Mouse (Mus musculus) limb, embryonic 11.5 days (tissue): ENCODE data around the gene Acss2. TPM values are rescaled to one million over a fixed set of nuclear protein-coding genes. Genes with fewer than 3 reads are reported as not detected.

ENCODE experiments used
- ATAC-seq: fragments of 200-750 bp; cut with Nextera tagmentation; 2 replicates; pipeline ENCODE4 v1.8.0; 2017; ENCODE audit warnings: low read depth; ENCODE audit not compliant: insufficient number of reproducible peaks, low FRiP score, low TSS enrichment
- DNase-seq: peaks from one replicate; pipeline ENCODE4 v3.0.0-alpha.2; 2015; ENCODE audit warnings: low spot score
- H3K27ac ChIP-seq: fragments of 300-500 bp; sonication (generic); replicated peaks from 2 replicates; pipeline ENCODE4 v1.5.1; 2014; ENCODE audit warnings: low read depth, mild to moderate bottlenecking, low read length
- H3K27me3 ChIP-seq: fragments of 300-500 bp; sonication (generic); 2 replicates; pipeline ENCODE4 v1.6.1; 2014; ENCODE audit warnings: mild to moderate bottlenecking, low read length, mixed read lengths; ENCODE audit not compliant: control insufficient read depth, insufficient read depth
- H3K36me3 ChIP-seq: fragments of 300-500 bp; sonication (generic); 2 replicates; pipeline ENCODE4 v1.6.1; 2014; ENCODE audit warnings: mild to moderate bottlenecking, low read length, moderate library complexity, mixed read lengths; ENCODE audit not compliant: control insufficient read depth, insufficient read depth
- H3K4me1 ChIP-seq: fragments of 300-500 bp; sonication (generic); 2 replicates; pipeline ENCODE4 v1.6.1; 2014; ENCODE audit warnings: low read length, mixed read lengths; ENCODE audit not compliant: control insufficient read depth, insufficient read depth
- H3K4me2 ChIP-seq: fragments of 300-500 bp; sonication (generic); 2 replicates; pipeline ENCODE4 v1.6.1; 2014; ENCODE audit warnings: low read depth, mild to moderate bottlenecking, moderate library complexity; ENCODE audit not compliant: severe bottlenecking
- H3K4me3 ChIP-seq: fragments of 300-500 bp; sonication (generic); 2 replicates; pipeline ENCODE4 v1.5.1; 2014; ENCODE audit warnings: low read depth, low read length
- H3K9ac ChIP-seq: fragments of 300-500 bp; sonication (generic); 2 replicates; pipeline ENCODE4 v1.6.1; 2014; ENCODE audit warnings: mild to moderate bottlenecking, low read length
- H3K9me3 ChIP-seq: fragments of 300-500 bp; sonication (generic); 2 replicates; pipeline ENCODE4 v1.6.1; 2016; ENCODE audit warnings: low read length; ENCODE audit not compliant: control insufficient read depth
- WGBS: fragments of 180-500 bp; shearing (Covaris S2); extraction: QIAGEN DNeasy Blood & Tissue Kit; methylation state at CpG from one replicate; pipeline ENCODE4 v1.1.7; 2014; 5-methylcytosine and 5-hydroxymethylcytosine counted together
- microRNA counts: library from miRNA; unstranded; fragments of <30 nt; microRNA quantifications from one replicate; lab custom pipeline; 2016
- microRNA-seq: library from miRNA; unstranded; fragments of <30 nt; microRNA quantifications from one replicate; pipeline ENCODE4, GENCODE M21; 2016
- polyA plus RNA-seq: library from polyadenylated mRNA; unstranded; fragments of >200 nt; fragmentation: Nextera tagmentation; extraction: Ambion mirVana; gene quantifications from 2 replicates; pipeline ENCODE4 v1.2.1, GENCODE M21; 2014

The Acss2 gene
- polyA plus RNA-seq, 1 experiment from 2014 or later: 10.7 TPM

DNA sequence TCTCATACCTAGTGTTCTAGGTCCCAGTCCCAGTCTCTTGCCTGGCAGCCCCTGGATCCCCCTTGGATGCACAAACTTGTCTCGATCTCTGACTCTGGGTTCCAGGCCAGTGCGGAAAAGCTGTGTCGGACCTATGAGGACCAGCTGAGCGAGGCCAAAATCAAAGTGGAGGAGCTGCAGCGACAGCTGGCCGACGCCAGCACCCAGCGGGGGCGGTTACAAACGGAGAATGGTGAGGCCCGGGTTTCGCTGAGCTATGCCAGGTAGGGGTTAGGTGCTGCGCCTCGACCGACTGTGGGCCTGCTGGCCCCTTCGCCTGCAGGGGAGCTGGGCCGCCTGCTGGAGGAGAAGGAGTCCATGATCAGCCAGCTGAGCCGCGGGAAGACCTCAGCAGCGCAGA lies 112.4 kb downstream of the Acss2 start:
- peaks cover 20% of the 10 kb centered on the region; the same call in 1 of the 2 replicates for H3K36me3 ChIP-seq
- H3K27ac ChIP-seq: no peak overlapping the region
- no peak overlapping the region for H3K4me3 ChIP-seq
- H3K27me3 ChIP-seq: peaks cover 67% of the 10 kb centered on the region
- H3K9me3 ChIP-seq: no peaks in the 10 kb centered on the region
- WGBS: 17% methylated on average over 20 of the region's 20 CpGs
- DNase-seq (no peak), ATAC-seq (no peak)
- no peak overlapping the region for H3K4me2 ChIP-seq
- 0 out of 2 replicates have a peak, but pooled peaks cover 3% of the 10 kb centered on the region for H3K4me1 ChIP-seq
- H3K9ac ChIP-seq: no peak overlapping the region

DNA sequence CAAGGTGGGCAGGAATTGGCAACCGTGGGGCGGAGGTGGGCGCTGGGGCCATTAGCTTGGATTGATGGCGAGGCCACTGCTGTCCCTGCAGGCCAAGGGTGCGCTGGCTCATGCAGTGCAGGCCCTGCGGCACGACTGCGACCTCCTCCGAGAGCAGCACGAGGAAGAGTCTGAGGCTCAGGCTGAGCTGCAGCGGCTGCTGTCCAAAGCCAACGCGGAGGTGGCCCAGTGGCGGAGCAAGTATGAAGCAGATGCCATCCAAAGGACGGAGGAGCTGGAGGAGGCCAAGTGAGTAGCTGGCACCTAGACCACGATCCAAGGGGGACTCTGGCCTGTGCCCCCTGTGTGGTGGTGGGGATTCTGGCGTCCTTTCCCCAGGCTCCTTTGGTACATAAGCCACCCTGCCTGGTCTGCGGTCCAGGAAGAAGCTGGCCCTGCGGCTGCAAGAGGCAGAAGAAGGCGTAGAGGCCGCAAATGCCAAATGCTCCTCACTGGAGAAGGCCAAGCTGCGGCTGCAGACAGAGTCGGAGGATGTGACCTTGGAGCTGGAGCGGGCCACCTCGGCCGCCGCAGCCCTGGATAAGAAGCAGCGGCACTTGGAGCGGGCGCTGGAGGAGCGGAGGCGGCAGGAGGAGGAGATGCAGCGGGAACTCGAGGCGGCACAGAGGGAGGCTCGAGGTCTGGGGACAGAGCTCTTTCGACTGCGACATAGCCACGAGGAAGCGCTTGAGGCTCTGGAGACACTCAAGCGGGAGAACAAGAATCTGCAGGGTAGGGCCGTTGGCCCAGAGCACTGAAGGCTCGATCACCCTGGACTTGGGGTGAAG lies 113.1 kb downstream of the Acss2 start:
- Histone ChIP-seq H3K36me3 (peaks cover 22% of the 10 kb centered on the region; the same call in 1 of the 2 replicates), H3K4me1 (0 out of 2 replicates have a peak, but pooled peaks cover 3% of the 10 kb centered on the region)
- WGBS: 14% methylated on average over 43 of the region's 43 CpGs

GRCm38 (mm10) chr2:155632138-155632936 lies 114.6 kb downstream of the Acss2 start:
- Histone ChIP-seq H3K9ac (no peak overlapping the region), H3K4me1 (0 out of 2 replicates have a peak, but pooled peaks cover 3% of the 10 kb centered on the region), H3K36me3 (peaks cover 22% of the 10 kb centered on the region; the same call in 1 of the 2 replicates), H3K4me3 (no peak overlapping the region), H3K4me2 (no peak overlapping the region; the same call in 1 of the 2 replicates), H3K27me3 (peaks cover 55% of the 10 kb centered on the region), H3K27ac (no peak overlapping the region), H3K9me3 (no peaks in the 10 kb centered on the region)
- WGBS: 72% methylated on average over 30 of the region's 30 CpGs
- DNase-seq (no peak), ATAC-seq (no peak)

More for the DNA sequence above, 113.1 kb downstream of the Acss2 start:
- no peak for ATAC-seq
- peak; percentile 52 for DNase-seq
- H3K4me2 ChIP-seq: 0 out of 2 replicates have a peak overlapping the region, but pooled peaks have one; percentile 13
- peaks cover 65% of the 10 kb centered on the region for H3K27me3 ChIP-seq
- H3K9me3 ChIP-seq: no peaks in the 10 kb centered on the region
- H3K27ac ChIP-seq: no peak overlapping the region
- no peak overlapping the region for H3K4me3 ChIP-seq
- 0 out of 2 replicates have a peak overlapping the region, but pooled peaks have one; percentile 22 for H3K9ac ChIP-seq

GRCm38 (mm10) chr2:155633121-155633520 lies 115.4 kb downstream of the Acss2 start:
- Histone ChIP-seq H3K4me3 (no peak overlapping the region), H3K9me3 (no peaks in the 10 kb centered on the region), H3K4me1 (0 out of 2 replicates have a peak, but pooled peaks cover 3% of the 10 kb centered on the region), H3K27me3 (peaks cover 47% of the 10 kb centered on the region), H3K4me2 (no peak overlapping the region), H3K36me3 (peaks cover 22% of the 10 kb centered on the region; the same call in 1 of the 2 replicates), H3K27ac (no peak overlapping the region), H3K9ac (no peak overlapping the region)
- no peak for ATAC-seq
- no peak for DNase-seq
- WGBS: 63% methylated on average over 19 of the region's 19 CpGs

GRCm38 (mm10) chr2:155633731-155634130 lies 116.0 kb downstream of the Acss2 start:
- no peak overlapping the region for H3K9ac ChIP-seq
- no peak overlapping the region for H3K4me3 ChIP-seq
- 0 out of 2 replicates have a peak, but pooled peaks cover 3% of the 10 kb centered on the region for H3K4me1 ChIP-seq
- peaks cover 22% of the 10 kb centered on the region; the same call in 1 of the 2 replicates for H3K36me3 ChIP-seq
- DNase-seq (no peak), ATAC-seq (no peak)
- H3K27me3 ChIP-seq: peaks cover 41% of the 10 kb centered on the region
- H3K4me2 ChIP-seq: no peak overlapping the region
- no peaks in the 10 kb centered on the region for H3K9me3 ChIP-seq
- no peak overlapping the region for H3K27ac ChIP-seq
- WGBS: 93% methylated on average over 9 of the region's 9 CpGs

GRCm38 (mm10) chr2:155634562-155634961 lies 116.8 kb downstream of the Acss2 start:
- Histone ChIP-seq H3K36me3 (peaks cover 22% of the 10 kb centered on the region; the same call in 1 of the 2 replicates), H3K9me3 (no peaks in the 10 kb centered on the region), H3K4me2 (no peak overlapping the region), H3K27me3 (peaks cover 33% of the 10 kb centered on the region), H3K4me3 (no peak overlapping the region), H3K9ac (no peak overlapping the region), H3K27ac (no peak overlapping the region), H3K4me1 (0 out of 2 replicates have a peak, but pooled peaks cover 3% of the 10 kb centered on the region)
- WGBS: 96% methylated on average over 8 of the region's 8 CpGs
- ATAC-seq (no peak), DNase-seq (no peak)

MicroRNAs encoded within 50 kb of the gene (microRNA counts, 519-probe panel; counts per million panel counts)
- microRNA mmu-miR-499 (lab: Ali Mortazavi, UCI): not detected

Small RNA genes lying within 50 kb of the gene (microRNA-seq; reads per million reads assigned to microRNA genes)
- 4.3 reads per million, percentile 7 among the genes with 10 or more reads in this experiment for gene Mir499

Other genes starting within 250 kb of the Acss2 start
- 114 and 116 TPM in 2 replicates for gene Map1lc3a, start 241.7 kb upstream of the Acss2 start, polyA plus RNA-seq
- 53.4 and 56.0 TPM in 2 replicates for gene Pigu, start 160.5 kb upstream of the Acss2 start, polyA plus RNA-seq
- 17.5 and 19.3 TPM in 2 replicates for gene Trp53inp2, start 136.9 kb upstream of the Acss2 start, polyA plus RNA-seq
- 31.0 and 35.7 TPM in 2 replicates for gene Ncoa6, start 44.1 kb upstream of the Acss2 start, polyA plus RNA-seq
- gene Ggt7, start 289 bp downstream of the Acss2 start, polyA plus RNA-seq: 2.2 and 2.3 TPM in 2 replicates
- 22.8 and 24.2 TPM in 2 replicates for gene Gss, start 74.9 kb downstream of the Acss2 start, polyA plus RNA-seq
- 0.67 and 0.99 TPM in 2 replicates for gene Myh7b, start 93.3 kb downstream of the Acss2 start, polyA plus RNA-seq
- gene Trpc4ap, start 174.4 kb downstream of the Acss2 start, polyA plus RNA-seq: 142 and 143 TPM in 2 replicates
- gene Edem2, start 211.5 kb downstream of the Acss2 start, polyA plus RNA-seq: 21.5 and 24.9 TPM in 2 replicates
- not detected in 2 replicates for gene Gm17581, start 217.9 kb downstream of the Acss2 start, polyA plus RNA-seq
- gene Procr, start 233.2 kb downstream of the Acss2 start, polyA plus RNA-seq: 2.7 and 3.6 TPM in 2 replicates